Mouse (Mus musculus) central nervous system, embryonic 18 days (tissue): Measurements from ENCODE around the gene Itga6. TPM values are rescaled to one million over a fixed set of nuclear protein-coding genes. Genes with fewer than 3 reads are reported as not detected.

Source experiments
- polyA plus RNA-seq: library from polyadenylated mRNA; depleted of rRNA; stranded (reverse); fragments of >200 nt; gene quantifications from 2 replicates; pipeline ENCODE4 v1.2.3, GENCODE M21; 2012; rRNA removed

Itga6 gene
- 26.2 and 31.8 TPM in 2 replicates for polyA plus RNA-seq

GRCm38 (mm10) chr2:71745610-71746374 is at the start of gene Itga6:
Gene Itga6, plus strand, starts transcription at chr2:71745616.

GRCm38 (mm10) chr2:71872801-71873443 is 127.5 kb downstream of the Itga6 start, which contains the start of gene Pdk1:
Gene Pdk1, plus strand, starts transcription at chr2:71873224.

Other genes with a start within 250 kb of the Itga6 start
- gene Dlx1, start 217.5 kb upstream of the Itga6 start, polyA plus RNA-seq: 93.0 and 114 TPM in 2 replicates
- gene Dlx2, start 198.9 kb upstream of the Itga6 start, polyA plus RNA-seq: 11.3 and 19.8 TPM in 2 replicates
- 22.2 and 23.1 TPM in 2 replicates for gene Pdk1, start 127.6 kb downstream of the Itga6 start, polyA plus RNA-seq
- gene Rapgef4, start 235.6 kb downstream of the Itga6 start, polyA plus RNA-seq: 40.9 and 45.0 TPM in 2 replicates